Mouse (Mus musculus) hematopoietic stem cell, adult 5-6 weeks (primary cell): ENCODE results near the gene Tap1. TPM values are rescaled to one million over a fixed set of nuclear protein-coding genes. Genes with fewer than 3 reads are reported as not detected.

Experiments
- ATAC-seq, 2 experiments: fragments of 125-278 bp in 1 of 2; replicated peaks in 1 of 2; 2 replicates each; pipeline ENCODE4 v1.8.0; 2016 to 2017; ENCODE audit warnings: inconsistent platforms in 2 of 2, mild to moderate bottlenecking in 2 of 2, moderate number of reproducible peaks in 2 of 2, low read depth in 1 of 2, moderate TSS enrichment in 1 of 2; ENCODE audit not compliant: low FRiP score in 2 of 2, poor library complexity in 2 of 2, severe bottlenecking in 2 of 2, insufficient read depth in 1 of 2, low TSS enrichment in 1 of 2
- total RNA-seq: library from RNA; stranded (forward); fragments of 172-1452, 232-1000 nt; gene quantifications from 2 replicates; pipeline ENCODE4 v1.2.3, GENCODE M21; 2017

The Tap1 gene
- total RNA-seq, 1 experiment from 2014 or later = 164 TPM

DNA sequence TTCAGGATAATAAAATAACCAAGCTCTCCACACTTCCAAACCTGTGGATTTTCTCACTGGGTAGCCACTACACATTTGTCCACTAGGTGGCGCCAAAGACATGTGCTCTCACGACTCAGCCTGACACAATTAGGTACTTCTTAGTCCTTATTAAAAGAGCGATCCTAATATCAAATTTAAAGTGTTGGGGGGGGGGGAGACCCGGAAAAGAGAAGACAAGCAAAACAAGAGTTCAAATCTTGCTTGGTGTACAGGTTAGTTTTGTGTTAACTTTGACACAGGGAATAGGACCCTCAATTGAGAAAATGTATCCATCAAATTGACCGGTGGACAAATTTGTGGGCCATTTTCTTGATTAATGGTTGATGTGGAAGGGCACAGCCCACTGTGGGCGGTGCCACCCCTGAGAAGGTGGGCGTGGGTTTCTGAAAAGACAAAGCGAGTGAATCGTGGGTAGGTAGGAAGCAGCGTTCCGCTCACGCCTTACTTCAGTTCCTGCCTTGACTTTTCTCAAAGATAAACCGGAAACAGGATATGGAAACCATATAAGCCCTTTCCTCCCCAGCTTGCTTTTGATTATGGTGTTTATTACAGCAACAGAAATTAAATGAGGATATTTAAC is 16.4 kb upstream of the Tap1 start:
- ATAC-seq = peak; percentile 81 to 84

DNA sequence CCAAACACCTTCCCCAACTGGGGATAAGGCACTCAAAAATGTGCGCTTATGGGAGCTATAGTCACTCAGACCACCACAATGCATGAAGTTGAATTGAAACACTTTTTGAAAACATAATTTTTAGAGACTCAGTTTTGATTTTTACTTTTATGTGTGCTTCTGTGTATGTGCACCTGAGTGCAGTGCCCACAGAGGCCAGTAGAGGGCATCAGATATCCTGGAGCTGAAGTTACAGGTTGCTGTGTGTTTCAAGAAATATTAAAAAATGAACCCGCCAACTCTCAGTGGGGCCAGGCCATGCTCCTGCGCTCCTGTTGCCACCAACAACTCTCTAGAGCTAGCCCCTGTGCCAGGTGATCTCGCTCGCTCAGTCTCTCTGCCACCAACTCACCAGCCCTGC is 14.8 kb upstream of the Tap1 start:
- no peak for ATAC-seq

DNA sequence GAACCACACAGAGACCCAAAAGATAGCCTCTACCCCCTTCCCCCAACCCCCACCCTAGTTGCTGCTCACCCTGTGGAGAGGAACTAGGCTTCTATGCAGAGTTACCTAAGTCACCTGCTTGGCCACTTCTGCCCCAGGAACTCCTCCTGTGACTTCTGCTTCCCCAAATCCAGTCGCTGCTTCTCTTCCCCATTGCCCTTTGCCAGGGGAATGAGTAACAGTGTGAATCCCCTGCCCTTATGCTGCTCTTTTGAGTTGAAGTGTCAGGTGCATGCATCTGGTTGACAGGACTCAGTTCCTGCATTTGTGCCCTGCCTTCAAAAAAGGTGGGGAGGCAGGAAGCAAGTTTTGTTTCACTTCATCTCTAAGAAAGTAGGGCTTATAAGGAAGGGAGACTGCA is 13.3 kb upstream of the Tap1 start:
- peak in 1 of 2 experiments; percentile 11; a peak in 1 of 4 replicates for ATAC-seq

DNA sequence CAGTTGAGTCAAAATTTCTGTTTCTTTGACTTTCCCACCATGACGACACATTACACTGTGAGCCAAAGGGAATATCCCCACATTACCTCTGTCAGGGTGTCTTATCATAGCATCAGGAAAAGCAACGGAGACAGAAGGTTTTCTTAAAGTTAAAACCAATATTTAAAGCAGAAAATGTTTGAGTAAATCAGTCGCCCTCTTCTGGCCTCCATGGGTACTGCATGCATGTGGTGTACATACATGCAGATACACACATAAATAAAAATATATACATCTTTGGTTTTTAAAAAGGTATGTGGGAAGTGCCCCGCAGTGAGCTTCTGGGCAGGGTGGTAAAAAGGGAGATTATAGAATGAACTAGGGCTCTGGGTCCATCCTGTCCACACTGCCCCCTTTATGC is 10.2 kb upstream of the Tap1 start:
- no peak for ATAC-seq

DNA sequence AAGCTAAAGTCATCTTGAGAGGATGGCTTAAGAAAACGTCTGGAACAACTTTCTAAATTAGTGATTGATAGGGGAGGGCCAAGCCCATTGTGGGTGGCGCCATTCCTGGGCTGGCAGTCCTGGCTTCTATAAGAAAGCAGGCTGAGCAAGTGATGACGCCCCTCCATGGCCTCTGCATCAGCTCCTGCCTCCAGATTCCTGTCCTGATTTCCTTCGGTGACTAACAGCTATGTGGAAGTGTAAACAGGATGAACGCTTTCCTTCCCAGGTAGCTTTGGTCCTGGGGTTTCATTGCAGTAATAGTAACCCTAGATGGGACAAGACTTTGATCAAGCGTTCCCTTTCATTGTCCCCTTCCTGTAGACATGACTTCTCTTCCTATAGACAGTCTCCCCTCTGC is 8.3 kb upstream of the Tap1 start:
- ATAC-seq = no peak

DNA sequence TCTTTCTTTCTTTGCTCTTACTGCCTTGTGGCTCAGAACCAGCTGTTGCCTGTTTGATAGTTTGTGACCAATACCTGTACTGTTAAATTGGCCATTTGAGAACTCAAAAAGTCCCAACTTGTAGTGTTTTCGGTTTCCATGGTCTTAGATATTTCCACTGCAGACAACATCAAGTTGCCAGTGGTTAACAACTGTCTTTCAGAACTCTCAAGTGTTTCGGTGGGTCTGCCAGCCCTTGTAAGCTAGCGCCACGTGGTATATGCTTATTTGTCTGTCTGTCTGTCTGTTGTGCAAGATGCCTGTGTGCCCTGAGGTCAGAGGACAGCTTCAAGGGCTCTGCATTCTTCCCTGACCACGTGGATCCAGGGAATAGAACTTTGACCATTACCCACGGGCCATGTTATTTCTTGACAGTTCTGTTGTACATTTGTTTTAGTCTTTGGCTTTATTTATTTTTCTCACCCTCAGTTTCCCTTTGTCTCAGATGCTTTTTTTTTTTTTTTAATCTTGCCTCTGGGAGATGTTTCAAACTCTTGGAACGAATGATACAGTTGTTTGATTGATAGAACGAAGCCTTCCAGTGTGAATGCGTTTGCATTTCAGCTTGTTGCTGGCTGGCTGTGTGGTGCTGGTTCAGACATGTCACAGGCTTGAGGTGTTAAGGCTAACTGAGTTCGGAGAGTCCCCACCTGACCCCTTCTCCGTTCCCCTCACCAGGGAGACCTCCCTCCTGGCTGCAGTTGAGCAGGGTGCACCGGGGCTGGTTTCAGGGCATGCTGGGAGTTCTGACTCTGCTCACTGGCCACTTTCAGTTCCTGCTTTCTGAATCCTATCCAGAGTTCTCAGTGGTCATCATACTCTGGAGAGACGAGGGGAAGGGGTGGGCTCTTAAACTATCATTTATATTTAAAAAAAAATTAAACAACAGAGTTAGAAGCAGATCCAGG is 7.2 kb upstream of the Tap1 start:
- ATAC-seq = no peak

DNA sequence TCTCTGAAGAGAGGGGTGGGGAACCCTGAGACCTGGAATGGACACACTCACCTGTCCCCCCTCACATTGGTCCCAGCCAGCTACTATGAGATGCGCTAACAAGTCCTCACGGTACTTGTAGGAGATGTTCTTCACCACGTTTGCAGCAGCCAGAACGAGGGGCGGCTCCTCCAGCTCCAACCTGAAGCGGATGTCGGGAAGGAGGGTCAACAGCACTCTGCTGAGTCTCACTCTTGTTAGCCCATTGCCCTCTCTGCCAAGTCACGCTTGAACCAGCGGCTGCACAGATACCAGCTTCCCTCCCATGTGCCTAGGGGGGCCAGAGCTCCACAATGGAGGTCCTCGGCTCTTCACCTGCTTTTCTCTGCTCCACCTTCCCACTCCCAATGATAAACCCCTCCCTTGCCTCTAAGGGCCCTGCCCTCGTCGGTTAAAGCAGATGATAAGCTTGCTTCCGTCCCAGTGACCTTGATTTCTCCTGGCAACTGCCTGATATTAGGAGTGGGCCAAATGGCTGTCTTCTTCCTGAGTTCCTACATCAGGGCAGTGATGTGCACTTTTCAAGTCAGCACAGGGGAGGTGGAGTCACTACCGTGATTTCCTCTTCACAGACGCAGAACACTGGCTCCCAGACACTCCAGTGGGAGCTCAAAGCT is 3.7 kb upstream of the Tap1 start:
- no peak for ATAC-seq

DNA sequence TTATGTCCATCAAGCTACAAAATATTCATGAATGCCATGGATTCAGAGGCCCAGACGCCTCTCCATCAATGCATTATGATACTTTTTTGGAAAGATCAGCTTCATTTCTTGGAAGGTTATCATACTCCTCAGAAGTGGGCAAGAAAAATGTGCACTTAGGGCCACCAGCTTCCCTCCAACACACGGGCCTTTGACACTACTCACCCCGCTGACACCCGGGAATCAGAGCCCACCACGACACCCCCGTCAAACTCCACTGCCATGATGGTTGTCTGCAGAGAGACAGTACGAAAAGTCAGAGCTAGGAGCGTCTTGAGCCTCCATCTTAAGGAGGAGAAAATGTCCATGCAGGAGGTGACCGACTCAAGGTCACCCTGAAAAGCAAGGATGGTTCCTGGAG is 1.8 kb upstream of the Tap1 start:
- no peak for ATAC-seq

DNA sequence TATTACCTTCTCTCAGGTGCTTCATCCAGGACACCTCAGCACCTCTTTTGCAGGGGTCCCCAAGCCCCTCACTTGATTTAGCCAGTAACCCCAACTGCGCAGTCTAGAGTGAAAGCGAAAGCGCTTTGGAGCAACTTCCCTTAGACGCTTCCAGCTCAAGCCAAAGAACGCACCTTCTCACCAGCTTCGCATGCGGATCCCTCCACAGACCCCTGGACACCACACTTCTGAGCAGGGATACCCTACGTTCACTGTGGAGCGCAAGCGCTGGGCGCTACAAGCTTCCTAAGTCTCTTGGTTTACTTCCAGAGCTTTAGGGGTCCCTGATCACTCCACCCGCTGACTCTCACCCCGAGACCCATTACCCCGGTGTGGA is 480 bp upstream of the Tap1 start:
- peak in 1 of 2 experiments; percentile 28; a peak in 1 of 4 replicates for ATAC-seq

DNA sequence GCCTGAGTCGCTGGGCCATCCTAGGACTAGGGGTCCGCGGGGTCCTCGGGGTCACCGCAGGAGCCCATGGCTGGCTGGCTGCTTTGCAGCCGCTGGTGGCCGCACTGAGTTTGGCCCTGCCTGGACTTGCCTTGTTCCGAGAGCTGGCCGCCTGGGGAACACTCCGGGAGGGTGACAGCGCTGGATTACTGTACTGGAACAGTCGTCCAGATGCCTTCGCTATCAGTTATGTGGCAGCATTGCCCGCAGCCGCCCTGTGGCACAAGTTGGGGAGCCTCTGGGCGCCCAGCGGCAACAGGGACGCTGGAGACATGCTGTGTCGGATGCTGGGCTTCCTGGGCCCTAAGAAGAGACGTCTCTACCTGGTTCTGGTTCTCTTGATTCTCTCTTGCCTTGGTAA is 657 bp downstream of the Tap1 start:
- ATAC-seq = no peak

DNA sequence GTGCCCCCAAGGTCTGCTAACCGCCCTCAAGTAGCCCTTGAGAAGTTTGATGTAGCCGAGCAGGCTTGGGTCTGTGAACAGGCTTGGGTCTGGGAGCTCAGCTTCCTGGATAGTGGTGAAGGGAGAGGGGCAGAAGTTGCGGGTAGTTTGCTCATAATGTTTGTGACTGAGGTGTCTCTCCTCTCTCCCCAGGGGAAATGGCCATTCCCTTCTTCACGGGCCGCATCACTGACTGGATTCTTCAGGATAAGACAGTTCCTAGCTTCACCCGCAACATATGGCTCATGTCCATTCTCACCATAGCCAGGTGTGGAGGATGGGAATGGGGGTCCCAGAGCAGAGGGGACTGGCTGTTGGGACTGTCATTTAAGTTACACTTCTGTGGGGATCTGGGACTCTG is 1.6 kb downstream of the Tap1 start:
- no peak for ATAC-seq

DNA sequence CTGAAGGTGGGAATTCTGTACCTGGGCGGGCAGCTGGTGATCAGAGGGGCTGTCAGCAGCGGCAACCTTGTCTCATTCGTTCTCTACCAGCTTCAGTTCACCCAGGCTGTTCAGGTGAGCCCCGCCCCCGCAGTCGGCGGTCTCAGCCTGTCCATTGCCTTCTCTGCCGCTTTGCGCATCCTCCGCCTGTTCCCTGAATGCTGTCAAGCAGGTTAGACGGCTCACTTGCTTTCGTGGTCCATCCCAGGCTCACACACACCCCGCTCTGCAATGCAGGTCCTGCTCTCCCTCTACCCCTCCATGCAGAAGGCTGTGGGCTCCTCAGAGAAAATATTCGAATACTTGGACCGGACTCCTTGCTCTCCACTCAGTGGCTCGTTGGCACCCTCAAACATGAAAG is 5.5 kb downstream of the Tap1 start:
- no peak for ATAC-seq

DNA sequence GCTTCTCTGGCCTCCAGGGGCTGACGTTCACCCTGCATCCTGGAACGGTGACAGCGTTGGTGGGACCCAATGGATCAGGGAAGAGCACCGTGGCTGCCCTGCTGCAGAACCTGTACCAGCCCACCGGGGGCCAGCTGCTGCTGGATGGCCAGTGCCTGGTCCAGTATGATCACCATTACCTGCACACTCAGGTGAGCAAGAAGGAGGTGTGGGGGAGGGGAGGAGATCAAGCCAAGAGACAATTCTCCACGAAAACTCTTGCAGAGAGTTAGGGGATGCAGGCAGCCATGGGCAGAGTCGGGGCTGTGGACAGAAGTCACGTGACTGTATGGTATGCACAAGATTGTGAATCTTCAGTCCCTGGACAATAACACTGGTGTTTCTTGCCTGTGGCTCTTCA is 6.1 kb downstream of the Tap1 start:
- no peak for ATAC-seq

DNA sequence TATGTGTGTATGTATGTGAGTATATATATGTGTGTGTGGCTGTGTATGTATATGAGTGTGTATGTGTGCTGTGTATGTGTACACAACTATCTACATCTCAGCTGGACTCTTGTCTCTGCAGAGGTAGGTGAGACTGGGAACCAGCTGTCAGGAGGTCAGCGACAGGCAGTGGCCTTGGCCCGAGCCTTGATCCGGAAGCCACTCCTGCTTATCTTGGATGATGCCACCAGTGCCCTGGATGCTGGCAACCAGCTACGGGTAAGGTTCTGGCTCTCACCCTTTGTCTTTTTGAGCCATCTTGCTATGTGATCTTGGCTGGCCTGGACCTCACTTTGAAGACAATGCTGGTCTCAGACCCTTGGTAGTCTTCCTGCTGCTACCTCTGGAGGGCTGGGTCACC is 7.4 kb downstream of the Tap1 start:
- ATAC-seq = no peak

DNA sequence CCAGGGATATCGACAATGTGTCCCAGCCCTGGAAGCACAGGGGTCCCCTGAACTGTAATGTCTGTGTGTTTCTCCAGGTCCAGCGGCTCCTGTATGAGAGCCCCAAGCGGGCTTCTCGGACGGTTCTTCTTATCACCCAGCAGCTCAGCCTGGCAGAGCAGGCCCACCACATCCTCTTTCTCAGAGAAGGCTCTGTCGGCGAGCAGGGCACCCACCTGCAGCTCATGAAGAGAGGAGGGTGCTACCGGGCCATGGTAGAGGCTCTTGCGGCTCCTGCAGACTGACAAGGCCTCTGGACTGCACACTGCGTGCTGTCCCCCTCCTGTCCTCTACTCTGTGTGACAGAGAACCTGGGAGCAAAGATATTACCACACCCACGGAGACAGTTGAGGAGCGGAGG is 9.1 kb downstream of the Tap1 start:
- peak; percentile 63 to 67 for ATAC-seq

DNA sequence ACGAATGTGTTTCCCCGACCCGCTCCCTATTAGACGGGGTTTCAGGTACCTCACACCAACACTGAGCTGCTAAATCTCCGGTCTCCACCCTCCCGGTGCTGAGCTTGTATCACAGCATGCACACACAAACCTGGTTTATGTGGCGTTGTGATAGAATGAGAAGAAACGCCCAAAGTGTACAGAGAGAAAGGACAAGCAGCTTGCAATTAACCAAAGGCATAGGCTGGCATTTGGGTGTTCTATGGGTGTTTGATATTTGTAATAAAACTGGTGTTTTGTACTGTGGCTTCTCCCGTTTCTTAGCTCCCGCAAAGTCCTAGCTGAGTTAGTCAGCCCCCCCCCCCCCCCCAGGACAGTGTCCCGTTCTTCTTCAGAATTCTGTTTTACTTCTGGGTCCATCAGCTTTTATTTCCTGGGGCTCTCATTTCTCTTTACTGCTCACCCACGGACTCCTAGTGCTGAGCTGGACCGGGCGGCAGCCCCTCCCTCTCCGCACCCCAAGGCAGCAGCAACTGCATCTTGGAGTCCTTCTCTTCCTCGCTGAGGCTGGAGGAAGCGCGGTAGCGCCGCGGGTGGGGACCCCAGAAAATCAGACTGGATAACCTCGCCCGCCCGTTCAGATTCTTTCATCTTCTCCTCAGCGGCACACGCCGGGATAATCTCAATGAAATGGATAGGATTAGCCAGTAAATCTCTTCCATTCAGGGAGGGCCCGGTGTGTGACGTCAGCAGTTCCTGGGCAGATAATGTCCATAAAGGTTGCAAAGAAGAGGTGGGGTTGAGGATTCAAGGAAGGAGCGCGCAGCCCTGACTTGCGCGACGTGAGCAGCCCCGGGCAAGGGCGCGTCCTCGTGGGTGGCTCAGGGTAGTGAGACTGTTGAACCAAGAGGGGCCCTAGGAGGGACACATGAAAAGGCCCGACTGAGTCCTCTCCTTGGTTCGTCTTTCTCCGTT is 9.9 kb downstream of the Tap1 start, which contains the start of gene Psmb8:
Psmb8 (plus strand) TSS at position 781 of the 954 bp plus-strand sequence.
- ATAC-seq = peak; percentile 74 to 77

DNA sequence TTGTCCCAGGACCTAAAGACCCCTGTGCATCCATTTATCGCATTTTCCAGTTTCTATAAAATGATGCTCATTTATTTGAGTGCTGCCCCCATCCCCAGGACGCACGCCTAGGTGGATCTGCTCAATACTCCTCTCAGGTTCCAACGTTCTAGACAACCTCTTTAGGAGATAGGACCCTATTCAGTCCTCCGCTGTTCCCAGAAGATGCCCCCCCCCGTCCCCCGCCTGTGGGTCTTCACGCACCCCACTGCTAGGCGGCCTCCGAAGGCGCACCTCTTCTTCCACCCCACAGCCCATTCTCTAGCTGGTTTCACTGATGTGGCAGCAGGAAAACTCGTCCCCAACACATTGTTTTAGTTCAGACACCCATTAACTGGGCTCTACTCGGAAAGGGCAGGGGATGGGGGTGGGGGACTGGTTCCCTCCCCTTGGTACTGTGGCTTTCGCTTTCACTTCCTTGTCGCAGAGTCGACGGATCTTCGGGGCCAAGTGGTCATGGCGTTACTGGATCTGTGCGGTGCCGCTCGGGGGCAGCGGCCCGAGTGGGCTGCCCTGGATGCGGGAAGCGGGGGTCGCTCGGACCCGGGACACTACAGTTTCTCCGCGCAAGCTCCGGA is 10.7 kb downstream of the Tap1 start:
- peak; percentile 54 to 75; a peak in 3 of 4 replicates for ATAC-seq
